In the genomic region with DNA sequence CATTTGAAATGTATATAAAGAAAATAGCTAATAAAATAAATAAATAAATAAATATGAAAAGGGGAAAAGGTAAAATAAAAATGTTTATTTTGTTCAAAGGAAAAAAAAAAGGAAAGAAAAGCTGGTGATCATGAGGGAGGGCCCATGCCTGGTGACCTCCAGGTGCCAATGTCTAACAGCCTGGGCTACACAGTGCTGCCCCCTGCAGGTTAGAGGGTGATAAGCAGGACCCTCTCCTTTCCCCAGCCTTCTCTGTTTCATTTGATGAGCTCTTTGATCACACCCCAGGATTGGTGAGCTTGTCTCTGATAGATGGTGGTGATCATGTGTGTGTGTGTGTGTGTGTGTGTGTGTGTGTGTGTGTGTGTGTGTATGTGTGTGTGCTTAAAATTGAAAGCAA, we compare ENCODE assay signal across 9 mouse cellular contexts. TPM values are rescaled to one million over a fixed set of nuclear protein-coding genes. Genes with fewer than 3 reads are reported as not detected.
A peak's percentile ranks its signal among the peaks of the same experiment; 100 is the strongest.
DNase-seq lines count a peak whose midpoint lies in the region; ATAC-seq lines count a peak whose summit lies in the region.
"Had no signal": no experiment of that assay in that cellular context is flagged by ENCODE, and none has a peak within 500 bp of the region (broad histone marks: within the 10 kb centered on the region; RNA-seq: fewer than 3 reads in every experiment).

No protein-coding gene starts in this region.

- intact Hi-C loops in left cerebral cortex, postnatal 4 days (cut with DNase I) = no loop called here
- intact Hi-C loops in left cerebral cortex, postnatal 10 days (cut with DNase I) = no loop called here

- peak; percentile 28 for DNase-seq in adrenal gland, postnatal 10 days
- no peak for DNase-seq in adrenal gland, adult 2 months
- peak; percentile 21 for DNase-seq in left cerebral cortex, postnatal 4 days
- no peak for DNase-seq in left cerebral cortex, postnatal 10 days (ENCODE audit: extremely low spot score in 1 of 2, low spot score in 2 of 2)
- DNase-seq in cerebellum, postnatal 36 days = peak; percentile 12 to 16
- DNase-seq in urinary bladder, adult 18-20 months (ENCODE audit: low spot score in 2 of 2) = no peak
- DNase-seq in gastrocnemius, postnatal 4 days (ENCODE audit: low spot score in 2 of 2) = no peak

- 0 out of 2 replicates have a peak, but pooled peaks have one; percentile 47 for ATAC-seq in megakaryocyte-erythroid progenitor cell, adult 5-6 weeks (replicated peaks; ENCODE audit: low FRiP score, low TSS enrichment, poor library complexity, severe bottlenecking)

RNA-seq across cellular contexts. Expression of a gene that starts 16.4 kb away (rescaled TPM):
- total RNA-seq in adrenal gland, postnatal 10 days (2021) = 10 to 100 TPM; 16.7 to 17.3 TPM
- total RNA-seq in adrenal gland, adult 2 months (2021) = 10 to 100 TPM; 23.0 to 38.9 TPM
- polyA plus RNA-seq in adrenal gland, adult 2 months (2012; rRNA removed) = 32.1 and 33.1 TPM in 2 replicates
- 10 to 100 TPM; 22.9 to 25.3 TPM for total RNA-seq in left cerebral cortex, postnatal 4 days (2021)
- total RNA-seq in left cerebral cortex, postnatal 10 days (2021) = 10 to 100 TPM; 21.4 to 21.9 TPM
- 18.2 and 26.6 TPM in 2 replicates for total RNA-seq in megakaryocyte-erythroid progenitor cell, adult 5-6 weeks (2014; fragmentation: Nextera tagmentation)
- total RNA-seq in megakaryocyte-erythroid progenitor cell, adult 5-6 weeks (2017) = 12.9 and 13.1 TPM in 2 replicates
- total RNA-seq in gastrocnemius, postnatal 4 days (2021) = 10 to 100 TPM; 14.3 to 20.1 TPM

RNA-seq across cellular contexts. Expression of a gene that starts 17.0 kb away (rescaled TPM):
- 1 to 10 TPM; 1.5 to 3.7 TPM for total RNA-seq in adrenal gland, postnatal 10 days (2021)
- total RNA-seq in adrenal gland, adult 2 months (2021) = under 1 TPM; 0.26 to 0.73 TPM
- 0.03 and 0.08 TPM in 2 replicates for polyA plus RNA-seq in adrenal gland, adult 2 months (2012; rRNA removed)
- total RNA-seq in left cerebral cortex, postnatal 4 days (2021) = 10 to 100 TPM; 15.4 to 18.5 TPM
- 10 to 100 TPM; 23.4 to 27.4 TPM for total RNA-seq in left cerebral cortex, postnatal 10 days (2021)
- total RNA-seq in megakaryocyte-erythroid progenitor cell, adult 5-6 weeks (2014; fragmentation: Nextera tagmentation) = not detected in 2 replicates
- total RNA-seq in megakaryocyte-erythroid progenitor cell, adult 5-6 weeks (2017) = not detected in 2 replicates
- not detected for total RNA-seq in gastrocnemius, postnatal 4 days (2021)
- polyA plus RNA-seq: erythroblast, embryonic 14.5 days had no signal

Comparison
In these comparisons a context has a peak if more than half of its experiments do, and no peak if none do; other contexts are left out.
1. DNase-seq: peak in adrenal gland, postnatal 10 days (single experiment), left cerebral cortex, postnatal 4 days (single experiment) and cerebellum, postnatal 36 days (2 of 2); none in adrenal gland, adult 2 months (single experiment), left cerebral cortex, postnatal 10 days (0 of 2), urinary bladder, adult 18-20 months (0 of 2) and gastrocnemius, postnatal 4 days (0 of 2).